Mouse (Mus musculus) myocyte (in vitro differentiated cells): ENCODE data around the gene Camk1g. TPM values are rescaled to one million over a fixed set of nuclear protein-coding genes. Genes with fewer than 3 reads are reported as not detected.

Experiments
- H3K27me3 ChIP-seq: one replicate; pipeline ENCODE4 v1.6.1; 2011; ENCODE audit not compliant: control insufficient read depth, insufficient read depth, insufficient read length
- H3K36me3 ChIP-seq: one replicate; pipeline ENCODE4 v1.6.1; 2011; ENCODE audit not compliant: control insufficient read depth, insufficient read depth
- H3K4me2 ChIP-seq: one replicate; pipeline ENCODE4 v1.6.1; 2011; ENCODE audit warnings: low read depth, control low read depth
- H3K4me3 ChIP-seq: one replicate; pipeline ENCODE4 v1.5.1; 2011; ENCODE audit warnings: mild to moderate bottlenecking, control low read depth, moderate library complexity
- H3K79me2 ChIP-seq: one replicate; pipeline ENCODE4 v1.6.1; 2011; ENCODE audit not compliant: control insufficient read depth, insufficient read depth
- H3ac ChIP-seq: one replicate; pipeline ENCODE4 v1.6.1; 2011; ENCODE audit not compliant: control insufficient read depth, insufficient read length
- CEBPB ChIP-seq: IDR thresholded peaks from 2 replicates; pipeline ENCODE4 v1.6.1; 2011; ENCODE audit warnings: mild to moderate bottlenecking, moderate library complexity; ENCODE audit not compliant: poor library complexity, insufficient read depth, severe bottlenecking
- E2F4 ChIP-seq: IDR thresholded peaks from one replicate; pipeline ENCODE4 v1.6.1; 2011; ENCODE audit warnings: mild to moderate bottlenecking, control low read depth, moderate library complexity; ENCODE audit not compliant: insufficient read depth
- MAX ChIP-seq: IDR thresholded peaks from one replicate; pipeline ENCODE4 v1.6.1; 2011; ENCODE audit warnings: low read depth, mild to moderate bottlenecking, control low read depth
- MYOD1 ChIP-seq, 3 experiments: IDR thresholded peaks; one replicate each; pipeline ENCODE4 v1.6.1; 2011; ENCODE audit warnings: control low read depth in 2 of 3, low read depth in 2 of 3, mild to moderate bottlenecking in 2 of 3, moderate library complexity in 1 of 3; ENCODE audit not compliant: insufficient read length in 2 of 3, control insufficient read depth in 1 of 3
- MYOG ChIP-seq, 3 experiments: IDR thresholded peaks; one replicate each; pipeline ENCODE4 v1.6.1; 2011; ENCODE audit warnings: control low read depth in 2 of 3, low read depth in 2 of 3, mild to moderate bottlenecking in 2 of 3; ENCODE audit not compliant: insufficient read length in 2 of 3, control insufficient read depth in 1 of 3, insufficient read depth in 1 of 3
- POLR2A ChIP-seq: IDR thresholded peaks from one replicate; pipeline ENCODE4 v1.6.1; 2011; ENCODE audit warnings: low read depth, mild to moderate bottlenecking, control low read depth, moderate library complexity; ENCODE audit not compliant: insufficient read length
- POLR2AphosphoS2 ChIP-seq: IDR thresholded peaks from one replicate; pipeline ENCODE4 v1.6.1; 2011; ENCODE audit warnings: low read depth, control low read depth; ENCODE audit not compliant: insufficient read length
- REST ChIP-seq: IDR thresholded peaks from one replicate; pipeline ENCODE4 v1.6.1; 2011; ENCODE audit warnings: mild to moderate bottlenecking, control low read depth, moderate library complexity; ENCODE audit not compliant: insufficient read depth, insufficient read length
- SRF ChIP-seq: IDR thresholded peaks from one replicate; pipeline ENCODE4 v1.6.1; 2011; ENCODE audit warnings: low read depth; ENCODE audit not compliant: control insufficient read depth, insufficient read length
- TCF12 ChIP-seq: IDR thresholded peaks from one replicate; pipeline ENCODE4 v1.6.1; 2011; ENCODE audit warnings: mild to moderate bottlenecking, control low read depth; ENCODE audit not compliant: poor library complexity, insufficient read depth, severe bottlenecking
- TCF3 ChIP-seq: IDR thresholded peaks from one replicate; pipeline ENCODE4 v1.6.1; 2011; ENCODE audit warnings: low read depth, control low read depth; ENCODE audit not compliant: insufficient read length
- USF1 ChIP-seq: IDR thresholded peaks from one replicate; pipeline ENCODE4 v1.6.1; 2011; ENCODE audit warnings: low read depth, mild to moderate bottlenecking, control low read depth, moderate library complexity
- polyA plus RNA-seq: library from polyadenylated mRNA; unstranded; fragments of >200 nt; fragmentation: generic; extraction: Trizol; gene quantifications from one replicate; pipeline ENCODE4 v1.2.1, GENCODE M21; 2012; ENCODE audit warnings: missing spikeins

The Camk1g gene
- polyA plus RNA-seq, 1 experiment: 4.1 TPM

DNA sequence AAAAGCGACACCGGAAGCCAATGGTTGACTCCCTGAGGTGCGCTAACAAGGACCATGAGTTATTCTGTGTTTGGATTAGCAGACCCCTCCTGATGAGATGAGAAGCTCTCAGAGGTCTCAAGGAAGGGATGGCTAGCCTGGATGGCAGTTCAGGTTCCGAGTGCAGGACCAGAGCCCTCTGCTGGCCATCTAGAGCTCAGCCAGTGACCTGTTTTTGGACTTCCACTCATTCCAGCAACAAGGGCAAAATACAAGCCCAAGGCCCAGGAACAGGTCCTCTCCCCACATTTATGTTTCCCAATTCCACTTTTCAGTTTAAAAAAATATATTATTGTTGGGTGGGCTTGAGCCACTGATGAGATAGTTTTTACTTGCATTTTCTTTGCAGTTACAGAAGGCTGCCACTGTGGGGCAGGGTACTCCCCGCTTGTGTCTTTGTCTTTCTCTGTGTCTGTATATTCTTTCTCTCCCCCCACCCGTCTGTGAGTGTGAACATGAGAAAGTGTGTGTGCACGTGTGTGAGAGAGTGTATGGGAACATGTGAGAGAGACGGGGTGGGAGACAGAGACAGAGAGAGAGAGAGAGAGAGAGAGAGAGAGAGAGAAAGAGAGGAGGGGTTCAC is 12.9 kb upstream of the Camk1g start:
- Histone ChIP-seq H3K27me3 (no peaks in the 10 kb centered on the region), H3K79me2 (no peaks in the 10 kb centered on the region), H3ac (no peak overlapping the region), H3K36me3 (no peaks in the 10 kb centered on the region), H3K4me2 (peak overlapping the region; percentile 81), H3K4me3 (peak overlapping the region; percentile 14)
- TF ChIP-seq POLR2A (no peak), E2F4 (no peak), REST (no peak), POLR2AphosphoS2 (no peak)

DNA sequence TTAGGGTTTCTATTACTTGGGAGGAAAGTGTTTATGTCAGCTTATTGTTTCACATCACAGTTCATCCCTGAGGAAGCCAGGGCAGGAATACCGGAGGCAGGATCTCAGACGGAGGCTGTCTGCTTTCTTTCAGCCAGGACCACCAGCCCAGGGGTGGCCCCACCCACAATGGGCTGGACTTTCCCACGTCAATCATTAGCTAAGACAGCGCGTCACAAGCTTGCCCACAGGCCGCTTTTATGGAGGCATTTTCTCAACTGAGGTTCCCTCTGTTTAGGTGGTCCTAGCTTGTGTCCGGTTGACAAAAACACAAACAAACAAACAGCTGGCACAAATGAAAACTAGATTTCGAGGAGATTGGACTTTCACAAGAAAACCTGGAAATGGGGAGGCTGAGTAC is 12.3 kb upstream of the Camk1g start:
- Histone ChIP-seq H3ac (no peak overlapping the region), H3K4me2 (peak overlapping the region; percentile 81), H3K36me3 (no peaks in the 10 kb centered on the region), H3K79me2 (no peaks in the 10 kb centered on the region), H3K4me3 (peak overlapping the region; percentile 14), H3K27me3 (no peaks in the 10 kb centered on the region)
- TF ChIP-seq TCF3: no peak
- TF ChIP-seq MYOD1 (IDR thresholded peaks at IDR 0.05; ENCODE audit: control insufficient read depth in 1 of 3, insufficient read length in 2 of 3, low read depth in 2 of 3): no peak
- TF ChIP-seq TCF12: no peak
- TF ChIP-seq MAX: no peak
- no peak for TF ChIP-seq USF1
- TF ChIP-seq REST: no peak
- no peak for TF ChIP-seq POLR2A
- TF ChIP-seq CEBPB: no peak
- TF ChIP-seq POLR2AphosphoS2: no peak
- TF ChIP-seq MYOG (IDR thresholded peaks at IDR 0.05; ENCODE audit: control insufficient read depth in 1 of 3, insufficient read depth in 1 of 3, insufficient read length in 2 of 3, low read depth in 2 of 3): no peak
- no peak for TF ChIP-seq E2F4
- TF ChIP-seq SRF: no peak

DNA sequence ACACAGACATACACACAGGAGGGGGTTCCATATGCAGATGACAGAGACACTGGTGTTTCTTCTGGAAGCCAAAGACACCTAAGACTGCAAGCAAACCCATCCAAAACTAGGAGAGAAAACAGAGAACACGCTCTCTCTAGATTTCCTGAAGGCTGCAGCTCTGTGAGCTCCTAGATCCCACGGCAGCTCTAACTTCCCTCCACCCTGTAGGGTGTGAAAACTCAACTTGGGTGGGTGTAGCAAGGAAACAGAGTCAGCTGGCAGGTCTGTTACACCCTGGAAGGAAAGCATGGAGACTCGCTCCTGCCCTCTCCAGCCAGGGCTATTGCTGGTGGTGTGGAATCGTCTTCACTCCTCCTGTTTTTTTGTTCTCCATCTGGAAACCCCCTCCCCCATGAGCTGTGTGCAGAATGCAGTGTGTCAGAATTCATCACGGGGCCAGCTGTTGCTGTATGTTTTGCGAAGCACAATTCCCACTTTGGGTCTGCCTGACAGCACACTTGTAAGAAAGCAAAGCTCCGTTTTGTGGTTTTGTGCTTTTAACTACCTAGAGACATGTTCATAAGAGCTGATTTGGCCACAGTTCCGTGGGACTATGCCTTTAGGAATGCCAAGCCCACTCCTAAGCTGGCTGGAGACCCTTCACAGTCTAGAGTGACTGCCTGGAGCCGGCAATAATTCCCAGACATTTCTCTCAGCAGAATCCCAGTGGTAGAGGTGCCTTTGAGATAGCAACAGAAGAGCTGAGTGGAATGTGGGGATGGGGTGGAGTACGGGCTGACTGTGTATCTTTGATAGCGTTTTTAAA is 11.7 kb upstream of the Camk1g start:
- peak overlapping the region; percentile 81 for H3K4me2 ChIP-seq
- no peaks in the 10 kb centered on the region for H3K36me3 ChIP-seq
- TF ChIP-seq TCF12 (peak; percentile 72), POLR2AphosphoS2 (no peak), E2F4 (no peak), USF1 (no peak), POLR2A (no peak), MYOG (IDR thresholded peaks at IDR 0.05; ENCODE audit: control insufficient read depth in 1 of 3, insufficient read depth in 1 of 3, insufficient read length in 2 of 3, low read depth in 2 of 3) (peak in 1 of 3 experiments; percentile 34), MYOD1 (IDR thresholded peaks at IDR 0.05; ENCODE audit: control insufficient read depth in 1 of 3, insufficient read length in 2 of 3, low read depth in 2 of 3) (peak; percentile 19 to 95 (median 95))
- no peaks in the 10 kb centered on the region for H3K79me2 ChIP-seq
- peak overlapping the region; percentile 14 for H3K4me3 ChIP-seq
- H3ac ChIP-seq: no peak overlapping the region
- H3K27me3 ChIP-seq: no peaks in the 10 kb centered on the region

DNA sequence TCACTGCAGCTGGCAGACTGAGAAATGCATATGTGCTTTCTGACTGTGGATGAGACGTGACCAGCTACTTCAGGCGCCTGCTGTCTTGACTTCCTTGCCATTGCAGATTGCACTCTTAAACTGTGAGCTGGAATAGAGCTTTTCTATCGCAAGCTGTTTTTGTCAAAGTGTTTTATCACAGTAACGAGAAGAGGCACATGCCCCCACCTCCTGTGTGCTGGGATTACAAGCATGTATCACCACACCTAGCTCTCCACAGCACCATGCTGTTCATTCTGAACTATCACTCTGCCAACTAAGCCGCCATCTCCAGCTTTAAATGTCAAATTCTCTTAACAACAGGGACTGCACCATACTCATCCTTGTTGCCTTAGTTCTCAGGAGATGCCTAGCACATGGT is 10.8 kb upstream of the Camk1g start:
- Histone ChIP-seq H3K36me3 (no peaks in the 10 kb centered on the region), H3K79me2 (no peaks in the 10 kb centered on the region), H3K4me2 (no peak overlapping the region), H3K4me3 (no peak overlapping the region), H3ac (no peak overlapping the region), H3K27me3 (no peaks in the 10 kb centered on the region)
- TF ChIP-seq POLR2AphosphoS2 (no peak), MAX (no peak), MYOD1 (IDR thresholded peaks at IDR 0.05; ENCODE audit: control insufficient read depth in 1 of 3, insufficient read length in 2 of 3, low read depth in 2 of 3) (no peak), TCF3 (no peak), SRF (no peak), TCF12 (no peak), CEBPB (no peak), REST (no peak), USF1 (no peak), POLR2A (no peak), E2F4 (no peak), MYOG (IDR thresholded peaks at IDR 0.05; ENCODE audit: control insufficient read depth in 1 of 3, insufficient read depth in 1 of 3, insufficient read length in 2 of 3, low read depth in 2 of 3) (no peak)

DNA sequence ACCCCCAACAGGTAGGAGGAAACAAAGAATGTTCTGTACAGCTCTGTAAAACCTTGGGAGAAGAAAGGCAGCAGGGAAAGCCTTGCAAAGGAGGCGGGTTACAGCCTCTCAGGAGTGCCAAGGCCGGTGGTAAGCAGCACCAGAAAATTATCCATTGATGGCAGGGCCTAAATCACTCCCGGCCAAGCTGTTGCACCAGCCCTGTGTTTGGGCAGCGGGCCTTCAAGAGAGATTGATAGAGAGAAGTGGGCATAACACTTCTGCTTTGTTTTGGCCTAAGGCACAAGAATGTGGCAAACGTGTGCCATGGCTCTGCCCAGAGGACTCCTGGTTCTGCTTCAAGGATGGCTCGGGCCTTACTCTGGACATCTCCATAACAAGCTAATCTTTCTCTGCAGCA is 9.5 kb upstream of the Camk1g start:
- no peaks in the 10 kb centered on the region for H3K27me3 ChIP-seq
- no peaks in the 10 kb centered on the region for H3K79me2 ChIP-seq
- H3K36me3 ChIP-seq: no peaks in the 10 kb centered on the region
- H3K4me2 ChIP-seq: no peak overlapping the region
- TF ChIP-seq TCF12 (no peak), MYOG (IDR thresholded peaks at IDR 0.05; ENCODE audit: control insufficient read depth in 1 of 3, insufficient read depth in 1 of 3, insufficient read length in 2 of 3, low read depth in 2 of 3) (no peak), CEBPB (no peak), POLR2A (no peak), REST (no peak), E2F4 (no peak), USF1 (no peak), SRF (no peak), POLR2AphosphoS2 (no peak)
- H3K4me3 ChIP-seq: no peak overlapping the region
- H3ac ChIP-seq: no peak overlapping the region
